Mouse (Mus musculus) subcutaneous adipose tissue, adult 2 months (tissue): Measurements from ENCODE around the gene Slc6a6. TPM values are rescaled to one million over a fixed set of nuclear protein-coding genes. Genes with fewer than 3 reads are reported as not detected.

Experiments
- polyA plus RNA-seq: library from polyadenylated mRNA; depleted of rRNA; stranded (reverse); fragments of >200 nt; gene quantifications from 2 replicates; pipeline ENCODE4 v1.2.3, GENCODE M21; 2012; ENCODE audit warnings: low replicate concordance; rRNA removed

The Slc6a6 gene
- 62.0 and 135 TPM in 2 replicates for polyA plus RNA-seq

DNA sequence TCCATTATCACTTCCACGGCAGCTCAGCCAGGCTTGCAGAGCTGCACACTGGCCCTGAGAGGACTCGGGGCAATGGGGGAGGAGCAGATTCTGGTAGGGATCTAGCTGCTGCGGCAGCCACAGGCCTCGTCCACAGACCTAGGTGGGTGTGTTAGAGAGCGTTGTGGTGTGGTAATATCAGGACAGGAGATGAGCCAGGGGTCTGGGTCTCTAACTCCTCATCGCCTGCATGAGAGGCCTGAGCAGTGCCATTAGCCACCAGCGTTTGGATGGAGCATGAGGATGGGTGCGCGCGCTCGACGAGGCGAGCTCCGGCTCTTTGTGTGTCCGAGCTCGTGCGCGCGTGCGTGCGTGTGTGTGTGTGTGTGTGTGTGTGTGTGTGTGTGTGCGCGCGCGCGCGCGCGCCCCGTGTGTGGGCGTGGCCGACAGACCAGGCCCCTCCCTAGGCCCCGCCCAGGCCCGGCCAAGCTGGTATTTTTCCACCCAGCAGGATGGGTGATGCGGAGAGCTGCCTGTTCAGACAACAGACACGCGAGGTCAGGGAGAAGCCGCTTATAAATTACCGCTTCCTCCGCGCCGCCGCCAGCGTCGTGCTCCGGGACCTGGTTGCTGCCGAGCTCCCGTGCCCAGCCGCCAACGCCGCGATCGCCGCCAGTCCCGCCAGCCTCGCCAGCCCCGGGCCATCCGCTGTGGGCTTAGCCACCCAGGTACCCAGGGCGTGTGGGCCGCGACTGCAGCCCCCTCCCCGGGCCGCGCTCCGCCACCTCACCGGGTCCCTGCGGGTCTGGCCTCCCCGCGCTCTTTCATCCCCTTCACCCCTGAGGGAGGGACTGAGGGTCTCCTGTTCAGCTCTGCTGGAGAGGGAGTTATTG lies at the start of gene Slc6a6:
TSS of gene Slc6a6 (plus strand) at position 452 of the 872 bp plus-strand sequence.

Other genes with a start within 250 kb of the Slc6a6 start
- gene Chchd4, start 210.5 kb upstream of the Slc6a6 start, polyA plus RNA-seq = 7.0 and 7.7 TPM in 2 replicates
- gene Tmem43, start 210.3 kb upstream of the Slc6a6 start, polyA plus RNA-seq = 121 and 261 TPM in 2 replicates
- gene Xpc, start 168.2 kb upstream of the Slc6a6 start, polyA plus RNA-seq = 12.1 and 15.7 TPM in 2 replicates
- 36.7 and 46.7 TPM in 2 replicates for gene Lsm3, start 168.1 kb upstream of the Slc6a6 start, polyA plus RNA-seq
- gene Grip2, start 143.2 kb downstream of the Slc6a6 start, polyA plus RNA-seq = 3.0 and 4.0 TPM in 2 replicates
- gene Ccdc174, start 194.0 kb downstream of the Slc6a6 start, polyA plus RNA-seq = 5.2 and 6.0 TPM in 2 replicates
- gene 4930590J08Rik, start 218.8 kb downstream of the Slc6a6 start, polyA plus RNA-seq = 0.46 and 0.59 TPM in 2 replicates